Mouse (Mus musculus) liver (tissue): ENCODE measurements at regions not wholly inside any gene's neighbourhood (a gene's known extent, or its start where the extent isn't known, plus 50 kb on each side); places are given as distances from the start of the nearest gene placed in this dataset.

Experiments
- DNase-seq: peaks from one replicate; pipeline ENCODE4 v3.0.0-alpha.2; 2020; ENCODE audit warnings: mixed read lengths

DNA sequence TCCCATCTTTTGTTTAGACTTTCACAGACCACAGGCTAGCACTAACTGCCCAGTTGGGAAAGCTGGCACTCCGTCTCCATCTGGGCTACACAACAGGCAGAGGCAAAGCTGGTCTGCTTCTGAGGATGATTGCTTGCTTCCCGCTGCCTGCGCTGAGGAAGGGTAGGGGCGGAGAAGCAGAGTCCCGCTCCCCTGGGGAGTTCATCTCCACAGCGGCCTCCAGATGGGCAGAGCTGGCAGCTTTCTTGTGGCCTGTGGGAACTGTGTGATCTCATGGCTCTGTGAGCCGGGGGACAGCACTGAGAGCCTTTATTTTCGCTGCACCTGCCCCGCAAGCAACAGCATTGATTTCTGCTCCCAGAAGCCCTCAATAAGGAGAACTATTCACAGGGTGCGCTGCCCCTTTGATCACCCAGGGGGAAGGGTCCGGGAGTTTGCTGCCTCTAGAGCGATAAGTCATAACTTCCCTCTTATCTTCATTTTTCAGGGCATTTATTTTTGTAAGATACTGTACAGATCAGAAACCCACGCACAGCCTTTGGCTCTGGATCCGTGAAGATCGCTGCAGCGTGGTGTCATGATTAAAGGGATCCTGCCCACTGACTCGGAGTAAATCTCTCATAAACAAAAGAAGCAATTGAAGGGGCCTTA, 155.7 kb downstream of the Gm9376 start:
- DNase-seq = peak; percentile 4

DNA sequence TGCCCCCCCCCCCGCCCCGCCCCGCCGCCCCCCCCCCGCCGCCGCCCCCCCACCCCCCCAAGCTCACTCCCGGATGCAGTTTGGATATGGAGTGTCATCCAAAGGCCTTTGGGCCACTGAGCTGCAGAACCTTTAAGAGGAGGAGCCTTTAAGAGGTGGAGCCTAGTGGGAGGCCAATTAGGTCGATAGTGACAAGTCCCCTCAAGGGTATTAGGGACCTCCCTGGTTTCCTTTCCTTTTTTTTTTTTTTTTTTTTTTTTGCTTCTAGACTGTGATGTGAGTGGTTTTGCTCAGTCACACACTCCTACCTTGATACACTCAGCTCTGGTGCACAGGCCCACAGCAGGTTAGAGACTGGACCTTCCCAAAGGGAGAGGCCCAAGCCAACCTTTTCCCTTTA, 156.5 kb downstream of the Gm9376 start:
- no peak for DNase-seq

DNA sequence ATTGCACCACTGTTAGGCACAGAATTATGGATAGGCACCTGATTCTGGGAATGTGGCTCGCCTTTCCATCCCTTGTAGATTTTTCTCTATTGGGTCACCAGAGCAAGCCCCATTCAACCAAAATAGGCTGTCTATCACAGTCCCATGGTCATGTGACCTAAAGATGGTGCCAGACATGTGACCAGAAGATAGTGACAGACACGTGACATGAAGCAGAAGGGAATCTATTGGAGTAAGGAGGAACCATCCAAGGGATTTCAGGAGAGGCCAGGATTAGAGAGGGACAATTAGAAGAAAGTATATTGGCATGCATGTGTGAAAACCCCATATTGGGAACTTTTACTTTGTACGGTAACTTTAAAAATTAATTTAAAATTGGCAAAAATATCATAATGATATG, 159.8 kb downstream of the Gm9376 start:
- DNase-seq = no peak

DNA sequence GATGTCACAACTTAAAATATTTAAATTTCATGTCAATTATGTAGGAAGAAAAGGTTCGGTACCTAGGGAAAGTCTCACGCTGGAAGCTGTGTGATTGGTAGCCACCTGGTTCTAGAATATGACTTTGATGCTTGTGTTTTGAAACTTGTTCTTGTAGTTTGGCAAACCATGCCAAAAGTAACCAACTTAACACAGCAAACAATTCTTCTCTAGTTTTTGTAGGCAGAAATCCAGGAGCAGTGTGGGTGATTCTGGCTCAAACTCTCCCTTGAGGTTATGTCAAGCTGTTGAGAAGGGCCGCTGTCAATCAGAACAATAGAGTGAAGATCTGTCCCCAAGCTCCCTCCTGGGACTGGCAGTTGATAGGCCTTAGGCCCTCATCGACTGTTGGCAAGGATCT, 163.5 kb downstream of the Gm9376 start:
- no peak for DNase-seq

DNA sequence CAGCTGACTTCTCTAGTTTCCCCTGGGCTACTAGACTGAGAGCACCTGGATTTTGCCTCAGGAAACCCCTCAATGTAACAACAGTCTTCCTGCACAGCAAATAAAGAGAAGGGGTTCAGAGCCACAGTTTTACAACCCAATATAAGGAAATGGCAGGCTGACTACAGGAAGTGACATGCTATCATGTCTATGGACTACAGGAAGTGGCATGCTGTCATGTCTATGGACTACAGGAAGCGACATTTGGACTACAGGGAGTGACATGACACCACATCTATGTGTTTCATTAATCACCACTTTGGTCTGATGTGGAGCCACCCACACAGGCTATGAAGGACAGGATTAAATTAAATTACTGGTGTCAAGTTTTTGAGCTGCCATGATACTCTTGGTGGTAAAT, 164.0 kb downstream of the Gm9376 start:
- DNase-seq = no peak

DNA sequence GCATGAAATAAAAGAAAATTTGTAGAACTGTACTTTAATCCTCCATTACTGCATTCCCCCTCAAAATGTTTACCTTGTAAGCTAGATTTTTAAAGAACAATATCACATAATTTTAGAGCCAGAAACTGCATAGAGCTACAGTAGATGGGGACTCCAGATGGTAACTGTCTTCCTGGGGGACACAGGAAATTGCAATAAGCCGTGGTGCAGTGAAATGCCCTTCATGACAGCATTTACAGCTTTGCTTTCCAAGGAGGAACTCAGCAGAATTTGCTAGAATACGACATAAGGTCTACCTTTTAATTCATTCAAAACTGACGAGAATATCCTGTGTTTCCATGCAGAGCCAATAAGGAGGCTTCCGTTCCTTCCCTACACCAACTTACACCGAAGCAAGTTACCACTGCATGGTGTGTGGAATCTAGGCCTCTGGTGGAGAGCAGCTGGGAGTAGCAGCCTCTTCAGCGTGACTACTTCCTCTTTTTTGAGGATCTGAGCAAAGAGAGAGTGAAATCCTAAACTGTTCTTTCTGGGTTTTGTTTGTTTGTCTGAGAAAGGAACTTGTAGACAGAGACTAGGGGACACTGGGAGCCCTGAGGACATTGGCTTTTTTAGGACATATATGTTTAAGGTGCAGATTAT, 164.6 kb downstream of the Gm9376 start:
- DNase-seq = no peak
